Mouse (Mus musculus): ENCODE measurements at regions not wholly inside any gene's neighbourhood (a gene's known extent, or its start where the extent isn't known, plus 50 kb on each side); places are given as distances from the start of the nearest gene placed in this dataset.

GRCm38 (mm10) chr7:83084496-83085082 lies 217.5 kb downstream of the Mex3b start:
- no peak for TF ChIP-seq CTCF (IDR thresholded peaks at IDR 0.05; ENCODE audit: low read depth, low read length)
- TF ChIP-seq POLR2A (IDR thresholded peaks at IDR 0.05; ENCODE audit: extremely low read depth, insufficient read depth, low read length) = no peak

Data from liver, adult 2 months (tissue).